Mouse (Mus musculus) lung, adult 2 months (tissue): Measurements from ENCODE around the gene Nrip1. TPM values are rescaled to one million over a fixed set of nuclear protein-coding genes. Genes with fewer than 3 reads are reported as not detected.
A peak's percentile ranks its signal among the peaks of the same experiment; 100 is the strongest.

Source experiments
- DNase-seq: peaks from one replicate; pipeline ENCODE4 v3.0.0; 2022
- H3K4me1 ChIP-seq: fragments of 200-500 bp; 2 replicates; pipeline ENCODE4 v1.6.1; 2011; ENCODE audit warnings: low read length; ENCODE audit not compliant: control insufficient read depth, insufficient read depth
- H3K4me3 ChIP-seq: fragments of 200-500 bp; replicated peaks from 2 replicates; pipeline ENCODE3; 2011; ENCODE audit warnings: low read depth, mild to moderate bottlenecking, control low read depth, low read length; ENCODE audit errors: extremely low read depth
- CTCF ChIP-seq: fragments of 200-500 bp; IDR thresholded peaks from 2 replicates; pipeline ENCODE4 v1.5.1; 2011; ENCODE audit warnings: mild to moderate bottlenecking, low read length, control low read depth; ENCODE audit not compliant: insufficient read depth
- POLR2A ChIP-seq: fragments of 200-500 bp; IDR thresholded peaks from 2 replicates; pipeline ENCODE4 v1.6.1; 2011; ENCODE audit warnings: low read depth, mild to moderate bottlenecking, control low read depth, low read length, borderline replicate concordance; ENCODE audit errors: extremely low read depth
- WGBS: fragments of 180-500 bp; shearing (Covaris S2); methylation state at CpG from one replicate; pipeline ENCODE4 v1.1.7; 2018; 5-methylcytosine and 5-hydroxymethylcytosine counted together
- polyA plus RNA-seq: library from polyadenylated mRNA; depleted of rRNA; stranded (reverse); fragments of >200 nt; gene quantifications from 2 replicates; pipeline ENCODE4 v1.2.3, GENCODE M21; 2012

Nrip1 gene
- polyA plus RNA-seq, 1 experiment: 8.0 TPM

- no peak for TF ChIP-seq CTCF
- TF ChIP-seq POLR2A: peak; percentile 59
- peaks cover 6% of the 10 kb centered on the region; the same call in 1 of the 2 replicates for H3K4me1 ChIP-seq
- DNase-seq: peak; percentile 91
- peak overlapping the region; percentile 80 for H3K4me3 ChIP-seq
- under 1% methylated on average over 70 of the region's 70 CpGs for WGBS
These were observed 576 bp downstream of the Nrip1 start for GRCm38 (mm10) chr16:76372941-76373561.

DNA sequence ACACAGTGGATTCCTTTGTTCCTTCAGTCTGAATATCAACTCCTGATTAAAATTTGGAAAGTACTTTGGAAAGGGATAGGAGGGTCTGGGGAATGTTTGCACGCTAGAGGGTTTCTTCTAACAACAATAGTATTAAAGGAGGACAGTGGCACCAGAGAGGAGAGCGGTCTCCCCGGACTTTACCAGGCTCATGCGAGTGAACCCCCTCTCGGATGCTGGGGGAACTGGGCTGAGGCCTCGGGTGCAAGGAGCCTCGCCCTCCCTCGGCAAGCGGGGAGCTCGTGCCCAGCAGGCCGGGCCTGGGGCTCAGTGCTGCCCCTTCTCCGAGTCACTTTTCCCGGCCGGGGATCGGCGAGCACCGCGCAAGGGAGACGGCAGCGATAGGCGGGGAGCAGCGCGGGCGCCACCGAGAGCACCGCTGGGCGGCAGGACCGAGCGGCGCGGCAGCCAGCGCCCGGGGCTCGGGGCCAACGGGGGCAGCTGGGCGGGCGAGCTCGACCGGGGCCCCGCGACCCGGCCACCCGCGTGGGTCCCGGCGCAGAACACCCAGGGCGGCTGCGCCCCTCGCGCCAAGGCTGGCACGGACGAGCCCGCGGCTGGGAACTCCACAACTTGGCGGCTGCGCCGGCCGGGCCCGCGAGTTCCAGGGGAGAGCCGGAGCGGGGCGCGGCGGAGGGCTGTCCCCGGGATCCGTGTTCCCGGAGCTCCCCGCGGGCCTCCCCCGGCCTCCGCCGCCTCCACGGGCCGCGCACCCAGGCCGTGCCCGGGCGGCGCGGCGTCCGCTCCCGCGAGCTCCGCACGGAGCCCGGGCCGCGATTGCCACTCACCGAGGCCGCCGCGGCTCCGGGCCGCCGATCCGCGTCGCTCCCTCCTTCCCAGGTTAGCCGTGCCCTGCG lies 1.3 kb downstream of the Nrip1 start:
- TF ChIP-seq CTCF (no peak), POLR2A (no peak)
- H3K4me3 ChIP-seq: peak overlapping the region; percentile 80
- DNase-seq: peak; percentile 80
- WGBS: under 1% methylated on average over 85 of the region's 102 CpGs
- peaks cover 9% of the 10 kb centered on the region for H3K4me1 ChIP-seq

GRCm38 (mm10) chr16:76371614-76371917 lies 2.1 kb downstream of the Nrip1 start:
- no peak for TF ChIP-seq CTCF
- no peak for TF ChIP-seq POLR2A
- peaks cover 11% of the 10 kb centered on the region for H3K4me1 ChIP-seq
- WGBS: 5% methylated on average over 7 of the region's 7 CpGs
- no peak for DNase-seq
- peak overlapping the region; percentile 80 for H3K4me3 ChIP-seq

- no peak for DNase-seq
- 9% methylated on average over 12 of the region's 12 CpGs for WGBS
- peak overlapping the region; percentile 11 for H3K4me3 ChIP-seq
These were observed 2.7 kb downstream of the Nrip1 start for GRCm38 (mm10) chr16:76370716-76371613.

DNA sequence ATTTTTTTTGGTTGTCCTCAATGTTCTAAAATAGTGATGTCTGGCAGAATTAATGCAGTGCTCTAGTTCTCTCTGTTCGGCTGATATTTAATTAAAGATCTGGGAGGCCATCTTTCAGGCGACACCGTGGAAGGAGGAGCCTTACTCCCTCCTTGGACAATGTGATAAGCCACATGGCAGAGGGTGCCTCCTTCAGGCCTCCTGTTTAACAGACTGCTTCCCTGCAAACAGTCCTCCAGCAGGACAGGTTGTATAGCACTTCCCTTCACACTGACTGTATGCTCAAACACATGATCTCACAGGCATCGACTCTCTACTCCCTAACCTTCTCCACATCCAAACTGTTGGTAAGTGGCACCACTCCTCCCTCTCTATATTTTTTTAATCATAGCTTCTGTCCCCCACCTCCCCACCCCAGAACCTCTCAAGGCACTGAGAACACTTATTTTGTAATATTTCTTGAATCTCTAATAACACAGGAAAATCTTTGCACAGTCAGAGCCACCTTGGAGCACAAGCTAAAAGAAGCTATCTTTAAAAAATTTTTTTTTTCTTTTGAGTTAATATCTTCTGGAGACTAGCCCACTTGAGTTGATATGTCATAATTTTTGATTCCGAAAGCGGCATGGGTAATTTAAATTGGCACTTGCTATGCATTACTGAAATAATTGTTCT lies 3.4 kb downstream of the Nrip1 start:
- TF ChIP-seq POLR2A (no peak), CTCF (peak; percentile 53)
- WGBS: 10% methylated on average over 6 of the region's 6 CpGs
- H3K4me1 ChIP-seq: peaks cover 13% of the 10 kb centered on the region
- no peak for DNase-seq
- no peak overlapping the region for H3K4me3 ChIP-seq

More at GRCm38 (mm10) chr16:76370716-76371613, 2.7 kb downstream of the Nrip1 start:
- no peak for TF ChIP-seq CTCF
- no peak for TF ChIP-seq POLR2A
- H3K4me1 ChIP-seq: peaks cover 11% of the 10 kb centered on the region

GRCm38 (mm10) chr16:76369236-76369635 lies 4.4 kb downstream of the Nrip1 start:
- no peak for DNase-seq
- WGBS: 56% methylated on average over 9 of the region's 9 CpGs
- TF ChIP-seq CTCF (no peak), POLR2A (no peak)
- Histone ChIP-seq H3K4me1 (peaks cover 16% of the 10 kb centered on the region), H3K4me3 (no peak overlapping the region)

DNA sequence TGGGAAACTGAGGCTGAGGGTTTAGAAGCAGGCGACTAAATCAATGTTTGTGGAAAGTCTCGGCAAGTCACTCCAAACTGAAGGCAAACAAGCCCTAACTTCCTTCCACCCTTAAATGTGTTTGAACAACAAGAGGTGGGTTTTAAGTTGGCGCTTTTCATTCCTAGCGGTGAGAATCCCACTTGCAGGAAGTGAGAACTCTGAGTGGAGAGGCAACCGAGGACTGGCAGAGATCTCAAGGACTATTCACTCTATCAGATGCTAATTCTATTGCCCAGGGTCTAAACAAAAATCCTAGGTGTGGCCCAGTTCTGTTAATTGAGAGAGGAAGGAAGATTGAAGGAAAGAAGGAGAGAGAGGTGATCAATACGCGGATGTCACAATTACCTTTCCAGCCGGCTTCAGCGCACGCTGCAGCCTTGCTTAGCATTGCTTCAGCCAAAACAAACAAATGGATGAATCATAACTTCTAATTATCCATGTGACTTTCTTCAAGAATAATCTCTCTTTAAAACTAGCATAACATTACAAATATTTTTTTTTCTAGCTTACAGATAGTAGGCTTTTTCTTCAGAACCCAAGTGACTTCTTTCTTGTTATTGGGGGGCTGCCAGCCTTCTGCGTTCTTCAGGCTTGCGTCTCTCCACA lies 6.2 kb downstream of the Nrip1 start:
- DNase-seq: no peak
- Histone ChIP-seq H3K4me1 (peaks cover 16% of the 10 kb centered on the region), H3K4me3 (no peak overlapping the region)
- WGBS: 53% methylated on average over 12 of the region's 12 CpGs
- TF ChIP-seq POLR2A (no peak), CTCF (no peak)

DNA sequence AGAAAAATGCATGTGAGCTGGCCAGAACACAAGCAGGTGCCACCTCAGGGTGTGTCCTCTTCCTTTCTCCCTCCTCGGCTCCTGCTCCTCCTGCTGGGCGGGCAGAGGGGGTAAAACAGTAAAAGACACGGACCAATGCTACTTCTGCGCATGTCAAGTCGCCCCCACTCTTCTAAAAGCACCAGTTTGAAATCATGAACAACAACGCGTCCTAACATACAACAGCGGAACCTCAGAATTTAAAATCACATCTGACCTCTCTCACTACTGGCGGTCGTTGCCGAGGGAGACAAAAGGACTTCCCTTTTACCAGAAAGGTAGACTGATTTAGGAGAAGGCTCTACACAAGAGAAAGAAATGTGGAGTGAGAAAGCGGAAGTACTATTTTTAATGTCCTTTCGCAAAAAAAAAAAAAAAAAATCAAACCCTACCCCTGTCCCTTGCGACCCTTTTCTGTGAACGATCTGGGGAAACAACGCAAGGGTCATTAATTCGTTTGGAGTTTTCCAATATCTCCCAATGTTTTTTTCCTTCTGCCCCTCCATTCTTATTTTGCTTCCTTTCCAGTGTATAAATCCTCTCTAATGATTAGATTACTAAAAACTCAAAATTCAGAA lies 7.7 kb downstream of the Nrip1 start:
- peaks cover 13% of the 10 kb centered on the region for H3K4me1 ChIP-seq
- TF ChIP-seq POLR2A (no peak), CTCF (no peak)
- WGBS: 74% methylated on average over 17 of the region's 17 CpGs
- no peak for DNase-seq
- no peak overlapping the region for H3K4me3 ChIP-seq
